Mouse (Mus musculus) c-Kit-negative CD71-positive TER-119-positive erythroid progenitor cells, embryonic 14.5 days (primary cell): Measurements from ENCODE around the gene Irgc1.

Experiments used
- DNase-seq: peaks from one replicate; pipeline ENCODE4 v3.0.0-alpha.2; 2013; ENCODE audit warnings: low read depth, low spot score

Irgc1 gene

GRCm38 (mm10) chr7:24400082-24400452, 52.0 kb downstream of the Irgc1 start:
- no peak for DNase-seq

GRCm38 (mm10) chr7:24399256-24400081, 52.6 kb downstream of the Irgc1 start, which contains the start of gene Smg9:
Smg9 (plus strand) TSS chr7:24399619.
- DNase-seq, result peak; percentile 95

DNA sequence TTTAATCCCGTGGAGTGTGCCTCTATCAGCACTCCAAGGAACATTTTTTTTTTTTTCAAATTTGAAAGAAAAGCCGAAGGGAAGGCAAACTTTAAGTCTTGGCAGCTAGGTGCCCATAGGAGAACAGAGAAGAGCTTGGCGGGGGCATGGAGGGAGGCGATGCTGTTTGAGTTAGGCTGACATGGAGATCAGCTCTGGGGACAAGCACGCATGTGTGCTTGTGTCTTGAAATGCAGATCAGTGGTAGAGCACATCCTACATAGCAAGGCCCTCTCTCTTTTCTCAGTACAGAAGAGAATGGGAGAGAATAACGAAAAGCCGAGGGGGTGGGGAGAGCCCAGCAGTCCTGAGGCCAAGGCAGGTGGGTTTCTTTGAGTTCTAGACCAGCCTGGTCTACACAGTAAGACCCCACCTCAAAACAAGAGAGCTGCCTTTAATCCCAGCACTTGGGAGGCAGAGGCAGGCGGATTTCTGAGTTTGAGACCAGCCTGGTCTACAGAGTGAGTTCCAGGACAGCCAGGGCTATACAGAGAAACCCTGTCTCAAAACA, 53.7 kb downstream of the Irgc1 start:
- DNase-seq, result no peak

- peak; percentile 62 for DNase-seq
These were observed 55.3 kb downstream of the Irgc1 start for GRCm38 (mm10) chr7:24396832-24397231.

GRCm38 (mm10) chr7:24394475-24395161, 57.5 kb downstream of the Irgc1 start:
- DNase-seq, result no peak

DNA sequence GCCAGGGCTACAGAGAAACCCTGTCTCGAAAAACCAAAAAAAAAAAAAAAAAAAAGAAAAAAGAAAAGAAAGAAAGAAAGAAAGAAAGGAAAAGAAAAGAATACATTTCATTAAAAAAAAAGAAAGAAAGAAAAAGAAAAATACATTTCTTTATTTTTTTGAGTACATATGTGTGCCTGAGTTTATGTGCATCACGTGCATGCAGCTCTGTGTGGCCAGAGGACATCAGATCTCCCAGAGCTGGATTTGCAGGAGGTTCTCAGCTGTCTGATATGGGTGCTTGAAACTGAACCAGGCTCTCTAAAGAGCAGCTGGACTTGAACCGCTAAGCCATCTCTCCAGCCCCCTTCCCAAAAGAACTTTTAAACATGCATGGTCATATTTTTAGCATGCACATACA, 58.0 kb downstream of the Irgc1 start:
- DNase-seq, result no peak

DNA sequence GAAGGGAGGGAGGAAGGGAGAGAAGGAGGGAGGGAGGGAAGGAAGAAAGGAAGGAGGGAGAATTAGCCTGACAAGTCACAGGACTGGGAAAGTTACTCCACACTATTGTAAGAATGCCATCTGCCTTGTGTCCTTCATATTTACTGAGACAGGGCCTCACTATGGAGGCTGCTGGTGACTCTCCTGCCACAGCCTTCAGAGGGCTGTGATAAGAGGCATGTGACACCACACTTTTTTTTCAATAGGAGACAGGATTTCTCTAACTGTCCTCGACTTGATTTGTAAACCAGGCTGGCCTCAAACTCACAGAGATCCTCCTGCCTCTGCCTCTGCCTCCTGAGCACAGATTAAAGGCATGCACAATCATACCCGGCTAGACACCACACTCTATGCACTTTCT, 60.4 kb downstream of the Irgc1 start:
- DNase-seq, result no peak

GRCm38 (mm10) chr7:24391077-24391476, 61.0 kb downstream of the Irgc1 start:
- no peak for DNase-seq

- no peak for DNase-seq
These were observed 61.6 kb downstream of the Irgc1 start for GRCm38 (mm10) chr7:24390512-24390911.

GRCm38 (mm10) chr7:24389516-24390187, 62.4 kb downstream of the Irgc1 start:
- DNase-seq, result no peak

DNA sequence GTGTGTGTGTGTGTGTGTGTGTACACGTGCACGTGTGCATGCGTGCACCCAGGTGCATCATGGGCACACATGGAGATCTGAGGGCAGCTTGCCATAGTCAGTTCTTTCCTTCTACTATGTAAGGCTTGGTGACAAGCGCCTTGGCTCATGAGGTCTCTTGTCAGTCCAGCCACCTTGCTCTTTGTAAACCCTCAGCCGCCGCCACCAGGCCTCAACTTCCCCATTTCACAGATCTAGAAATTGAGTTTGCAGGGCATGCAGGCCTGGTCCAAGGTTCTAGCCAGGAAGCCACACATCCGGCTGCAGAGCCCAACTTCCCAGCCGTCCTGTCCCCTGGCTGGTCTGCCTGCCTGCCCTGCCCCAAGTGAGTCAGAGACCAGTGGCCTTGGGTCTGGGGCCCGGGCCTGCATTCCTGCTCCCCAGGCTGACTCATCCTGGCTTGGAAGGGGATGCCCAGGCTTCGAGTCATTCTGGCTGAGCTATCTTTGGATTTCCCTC, 65.0 kb downstream of the Irgc1 start:
- DNase-seq, result no peak

- no peak for DNase-seq
These were observed 67.3 kb downstream of the Irgc1 start for GRCm38 (mm10) chr7:24384827-24385226.

GRCm38 (mm10) chr7:24384070-24384469, 68.0 kb downstream of the Irgc1 start:
- no peak for DNase-seq

- DNase-seq, result no peak
These were observed 69.2 kb downstream of the Irgc1 start for GRCm38 (mm10) chr7:24382730-24383372.
